Mouse (Mus musculus): ENCODE results near the gene Afmid.
"Not testable (repeated sequence)": the region's sequence is repeated elsewhere in the genome, so short reads cannot be mapped to it uniquely, and the experiment has no call there.

The Afmid gene

DNA sequence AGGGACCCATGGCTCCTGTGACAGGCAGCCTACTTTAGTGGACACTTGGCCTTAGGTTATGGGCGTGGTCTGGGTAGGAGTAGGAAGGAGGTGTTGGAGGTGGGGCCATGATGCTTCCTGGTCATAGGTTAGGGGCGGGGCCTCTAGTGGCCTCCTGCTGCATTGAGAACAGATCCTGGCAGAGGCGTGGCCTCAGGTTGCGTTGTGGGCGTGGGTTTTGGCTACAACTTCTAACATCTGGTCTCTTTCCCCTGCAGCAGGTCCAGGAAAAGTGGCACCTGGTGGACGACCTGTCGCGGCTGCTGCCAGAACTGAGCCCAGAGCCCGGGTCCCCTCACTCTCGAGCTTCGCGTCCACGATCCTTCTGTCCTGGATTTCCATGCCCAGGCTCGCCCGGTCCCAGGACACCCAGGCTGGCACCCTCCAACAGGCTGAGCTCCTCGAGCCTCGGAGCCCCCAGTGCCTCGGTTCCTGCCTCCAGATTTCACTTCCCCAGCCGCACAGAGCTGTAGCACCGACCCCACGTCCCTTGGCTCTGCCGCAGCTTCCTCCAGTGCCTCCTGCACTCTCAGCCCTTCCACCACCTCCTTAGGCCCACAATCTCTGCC is 33.3 kb upstream of the Afmid start:
- CTCF ChIA-PET: interaction anchor here (0.9 kb wide), 1 partner anchor 19 kb away, joined by 3 read pairs; no protein-coding TSS in a partner anchor

DNA sequence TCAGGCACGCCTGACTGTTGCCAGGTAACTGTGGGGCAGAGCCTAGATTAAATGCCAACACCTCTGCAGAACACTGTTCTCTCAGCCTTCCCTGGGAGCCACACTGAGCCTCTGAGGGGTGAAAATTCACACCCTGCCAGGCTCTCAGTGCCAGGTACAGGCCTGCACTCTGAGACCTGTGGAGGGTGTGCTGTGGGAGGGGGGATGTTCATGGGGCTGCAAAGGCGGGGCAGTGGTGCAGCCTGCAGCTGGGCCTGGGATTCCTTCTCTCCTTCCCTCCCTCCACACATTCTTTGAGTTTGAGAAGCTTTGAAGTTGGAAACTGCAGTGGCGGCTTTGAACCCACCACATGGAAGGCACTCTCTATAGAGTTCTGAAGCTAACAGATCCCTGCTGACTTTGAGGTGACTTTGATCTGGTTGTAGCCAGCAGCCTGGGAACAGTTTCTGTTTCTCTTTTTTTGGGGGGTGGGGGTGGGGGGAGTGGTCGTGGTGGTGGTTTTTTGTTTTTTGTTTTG is 31.6 kb upstream of the Afmid start:
- CTCF ChIA-PET: interaction anchor here (0.5 to 0.7 kb wide), 2 partner anchors 38 to 1088 kb away, joined by 4 read pairs; no protein-coding TSS in a partner anchor

DNA sequence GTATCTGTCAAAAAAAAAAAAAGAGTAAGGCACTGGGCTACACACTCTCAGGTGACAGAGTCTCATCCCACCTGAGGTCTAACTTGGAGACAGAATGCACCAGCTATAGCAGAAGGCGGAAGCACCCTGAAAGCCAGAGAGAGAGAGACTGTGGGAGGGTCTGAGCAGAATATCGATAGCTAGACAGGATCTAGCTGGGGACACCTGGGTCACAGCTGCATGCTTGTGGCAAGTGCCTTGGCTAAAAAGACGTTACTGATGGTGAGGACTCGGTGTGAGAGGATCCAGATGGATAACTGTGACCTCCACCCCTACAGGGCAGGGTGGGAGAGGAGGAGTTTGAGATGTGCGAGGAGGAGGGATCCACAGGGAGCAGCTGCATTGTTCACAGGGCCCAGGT is 28.8 kb upstream of the Afmid start:
- CTCF ChIA-PET: interaction anchor here (0.7 kb wide), 1 partner anchor 501 kb away, joined by 3 read pairs; no protein-coding TSS in a partner anchor

DNA sequence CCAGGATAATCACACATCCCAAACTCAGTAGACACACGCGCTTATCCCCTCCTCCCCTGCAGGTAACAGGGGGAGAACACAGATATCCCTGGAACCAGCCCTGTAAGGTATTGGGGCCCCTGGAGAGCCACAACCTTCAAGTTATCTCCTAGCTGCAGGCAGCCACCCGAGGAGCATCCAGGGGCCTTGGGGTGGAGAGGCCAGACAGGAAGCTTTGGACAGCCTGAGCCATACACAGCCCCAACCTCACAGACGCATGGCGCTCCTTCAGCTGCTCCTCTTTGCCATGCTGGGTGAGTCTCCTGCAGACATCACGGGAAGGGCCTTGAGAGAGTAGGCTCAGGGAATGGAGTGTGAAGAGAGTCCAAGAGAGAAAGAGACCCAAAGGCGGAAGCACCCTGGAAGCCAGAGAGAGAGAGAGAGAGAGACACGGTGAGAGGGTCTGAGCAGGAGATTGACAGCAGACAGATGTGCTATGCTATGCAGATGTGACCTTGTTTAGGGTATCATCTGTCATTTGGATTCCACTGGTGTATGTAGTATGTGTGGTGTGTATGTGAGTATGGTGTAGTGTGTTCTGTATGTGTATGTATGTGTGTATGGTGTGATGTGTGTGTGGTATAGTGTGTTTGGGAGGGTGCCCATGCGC is 28.1 kb upstream of the Afmid start, which contains the start of gene 6030468B19Rik:
Gene 6030468B19Rik, plus strand, starts transcription at position 150 of the 649 bp plus-strand sequence.
- CTCF ChIA-PET: no interaction called here

DNA sequence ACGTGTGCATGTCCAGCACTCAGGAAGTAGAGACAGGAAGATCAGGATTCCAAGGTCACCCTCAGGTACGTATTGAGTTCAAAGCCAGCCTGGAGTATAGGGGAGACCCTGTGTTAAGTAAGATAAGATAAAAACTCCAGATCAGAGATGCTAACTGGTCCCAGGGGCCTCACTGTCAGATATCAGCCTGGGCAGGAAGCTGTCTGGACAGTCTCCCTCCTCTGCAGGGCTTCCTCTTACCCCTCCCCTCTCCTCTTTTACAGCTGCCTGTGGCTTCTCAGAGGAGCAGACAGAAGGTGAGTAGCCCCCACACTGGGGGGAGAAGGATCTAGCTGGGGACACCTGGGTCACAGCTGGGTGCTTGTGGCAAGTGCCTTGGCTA is 27.6 kb upstream of the Afmid start:
- CTCF ChIA-PET: no interaction called here

DNA sequence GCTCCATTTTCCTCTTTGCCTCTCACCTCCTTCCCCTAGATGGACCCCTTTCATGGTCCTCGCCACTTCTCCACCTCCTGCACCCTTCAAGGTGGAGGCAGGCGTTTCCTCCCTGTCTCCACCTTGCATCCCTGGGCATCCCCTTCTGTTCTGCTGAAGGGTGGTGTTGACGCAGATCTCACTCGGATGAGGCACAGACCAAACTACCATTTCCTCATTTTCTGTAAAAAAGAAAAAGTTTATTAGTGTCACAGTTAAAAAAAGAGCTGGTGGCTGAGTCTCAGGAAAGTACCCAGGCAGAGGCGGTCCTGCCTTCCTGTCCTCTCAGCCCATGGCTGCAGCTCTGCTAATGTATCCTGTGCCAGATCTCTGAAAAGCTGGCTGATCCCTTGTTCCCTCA is 26.6 kb upstream of the Afmid start:
- CTCF ChIA-PET: interaction anchor here (0.6 kb wide), 1 partner anchor 81 kb away, joined by 3 read pairs; no protein-coding TSS in a partner anchor

DNA sequence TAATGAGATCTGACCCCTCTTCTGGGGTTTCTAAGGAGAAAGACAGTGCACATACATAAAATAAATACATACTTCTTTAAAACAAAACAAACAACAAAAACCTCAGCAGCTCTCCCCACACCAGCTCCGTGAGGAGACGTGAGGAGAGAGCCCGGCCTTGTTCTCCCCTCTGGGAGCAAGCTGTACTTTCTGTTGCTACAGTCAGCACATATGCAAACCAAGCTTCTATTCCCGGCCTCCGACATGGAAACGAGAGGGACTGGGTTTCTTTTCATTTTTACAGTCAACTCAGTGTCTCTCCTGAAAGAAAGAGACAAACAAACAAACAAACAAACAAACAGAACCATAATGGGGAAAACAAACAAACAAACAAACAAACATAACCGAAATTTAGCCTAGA is 25.7 kb upstream of the Afmid start:
- CTCF ChIA-PET: no interaction called here

DNA sequence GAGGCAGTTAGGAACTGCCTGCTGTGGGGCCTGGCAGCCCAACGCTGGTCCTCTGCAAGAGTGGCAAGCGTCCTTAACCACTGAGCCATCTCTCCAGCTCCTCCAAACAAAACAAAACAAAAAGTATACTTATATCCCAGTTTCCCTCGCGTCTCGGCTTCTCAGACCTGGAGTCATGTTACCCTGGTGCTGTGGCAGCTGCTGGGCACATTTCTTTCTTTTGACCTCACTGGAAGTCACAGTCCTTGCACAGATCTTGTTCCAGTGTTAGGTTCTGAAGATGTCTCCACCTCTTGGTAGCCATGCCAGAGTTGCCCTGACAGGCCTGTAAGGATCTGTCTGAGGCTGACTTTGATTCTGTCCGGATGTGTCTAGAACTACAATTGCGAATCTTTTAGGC is 24.1 kb upstream of the Afmid start:
- CTCF ChIA-PET: interaction anchor here (1.0 to 1.4 kb wide), 2 partner anchors 9 to 25 kb away, joined by 4 to 17 read pairs; no protein-coding TSS in a partner anchor

DNA sequence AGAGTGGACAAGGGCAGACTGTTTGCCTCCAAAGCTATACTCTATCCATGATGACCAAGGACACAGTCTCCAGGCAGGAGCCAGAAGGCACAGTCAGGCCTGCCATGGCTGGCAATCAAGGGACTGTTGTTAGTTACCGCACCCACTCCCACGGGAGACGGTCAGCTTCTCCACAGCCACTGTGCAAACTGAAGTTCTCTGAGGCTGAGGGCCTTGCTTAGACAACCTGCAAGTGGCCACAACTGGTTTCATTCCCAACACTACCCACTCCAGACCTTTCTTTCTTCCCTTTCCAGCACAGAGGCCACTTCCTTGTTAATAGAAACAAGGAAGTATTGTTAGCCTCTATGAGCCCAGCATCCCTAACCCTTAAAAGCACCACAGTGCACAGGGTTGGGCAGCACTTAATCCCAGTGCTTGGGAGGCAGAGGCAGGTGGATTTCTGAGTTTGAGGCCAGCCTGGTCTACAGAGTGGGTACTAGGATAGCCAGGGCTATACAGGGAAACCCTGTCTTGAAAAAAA is 22.5 kb upstream of the Afmid start:
- CTCF ChIA-PET: interaction anchor here (1.1 kb wide), 1 partner anchor 29 kb away, joined by 3 read pairs; no protein-coding TSS in a partner anchor

DNA sequence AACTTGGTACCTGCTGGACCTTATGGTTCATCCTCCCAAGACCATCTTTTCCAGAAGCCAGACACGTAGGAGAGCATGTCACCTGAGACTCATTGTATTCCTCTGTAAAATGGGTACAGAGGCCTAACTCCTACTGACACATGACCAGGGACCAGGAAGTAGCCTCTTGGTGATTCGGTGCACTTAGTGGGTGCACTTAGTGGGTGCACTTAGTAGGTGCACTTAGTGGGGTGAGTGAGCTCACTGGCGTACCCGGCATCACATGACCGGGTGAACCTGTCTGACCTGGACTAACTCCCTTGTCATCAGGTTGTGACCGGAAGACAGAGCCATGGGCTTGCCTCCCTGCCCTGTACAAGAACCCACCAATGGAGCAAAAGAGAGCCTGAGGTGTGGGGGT is 18.9 kb upstream of the Afmid start:
- CTCF ChIA-PET: no interaction called here

DNA sequence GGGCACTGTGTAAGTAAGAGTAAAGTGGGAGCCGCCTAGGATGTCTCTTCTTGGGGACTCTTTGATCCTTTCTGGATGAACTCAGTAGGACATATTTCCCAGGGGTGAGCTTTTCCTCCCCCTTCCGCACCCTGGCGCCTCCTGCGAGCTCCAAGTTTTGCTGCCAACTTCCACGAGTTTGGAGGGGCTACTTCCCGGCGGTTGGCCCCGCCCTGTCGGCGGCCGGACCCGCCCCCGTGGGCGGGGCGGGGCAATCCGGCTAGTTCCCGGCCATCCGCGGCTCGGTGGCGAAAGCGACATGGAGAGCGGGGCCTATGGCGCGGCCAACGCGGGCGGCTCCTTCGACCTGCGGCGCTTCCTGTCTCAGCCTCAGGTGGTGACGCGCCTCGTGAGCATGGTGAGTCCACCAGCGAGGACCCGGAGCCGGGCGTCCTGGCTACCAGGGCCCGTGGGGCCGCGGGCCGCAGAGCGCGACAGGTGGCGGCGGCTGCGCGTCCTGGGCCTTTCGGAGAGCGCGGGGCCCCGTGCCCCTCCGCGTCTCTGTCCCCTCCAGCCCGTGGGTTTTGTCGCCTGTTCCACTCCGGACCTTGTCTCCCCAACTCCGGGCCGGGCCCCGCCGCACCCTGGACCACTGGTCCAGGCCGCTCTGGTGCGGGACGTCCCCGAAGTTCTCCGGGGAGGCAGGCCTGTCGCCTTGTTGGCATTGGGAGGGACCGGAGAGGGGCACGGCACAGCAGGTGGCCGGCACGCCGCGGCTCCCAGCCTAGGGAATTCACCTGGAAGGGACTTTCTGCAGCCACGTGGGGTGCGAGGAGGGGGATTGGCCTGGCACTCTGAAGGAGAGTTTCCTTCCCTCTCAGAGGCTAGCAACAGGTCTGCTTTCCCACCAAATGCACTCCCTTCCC is 16.1 kb upstream of the Afmid start, which contains the start of the genes Gm20708 and Syngr2:
Gene Gm20708, plus strand, starts transcription at position 262 of the 905 bp plus-strand sequence.
Gene Syngr2, plus strand, starts transcription at position 262 of the 905 bp plus-strand sequence.
- CTCF ChIA-PET: interaction anchor here (1.1 to 1.6 kb wide), 3 partner anchors 8 to 38 kb away, joined by 3 to 5 read pairs (median 4); no protein-coding TSS in a partner anchor

DNA sequence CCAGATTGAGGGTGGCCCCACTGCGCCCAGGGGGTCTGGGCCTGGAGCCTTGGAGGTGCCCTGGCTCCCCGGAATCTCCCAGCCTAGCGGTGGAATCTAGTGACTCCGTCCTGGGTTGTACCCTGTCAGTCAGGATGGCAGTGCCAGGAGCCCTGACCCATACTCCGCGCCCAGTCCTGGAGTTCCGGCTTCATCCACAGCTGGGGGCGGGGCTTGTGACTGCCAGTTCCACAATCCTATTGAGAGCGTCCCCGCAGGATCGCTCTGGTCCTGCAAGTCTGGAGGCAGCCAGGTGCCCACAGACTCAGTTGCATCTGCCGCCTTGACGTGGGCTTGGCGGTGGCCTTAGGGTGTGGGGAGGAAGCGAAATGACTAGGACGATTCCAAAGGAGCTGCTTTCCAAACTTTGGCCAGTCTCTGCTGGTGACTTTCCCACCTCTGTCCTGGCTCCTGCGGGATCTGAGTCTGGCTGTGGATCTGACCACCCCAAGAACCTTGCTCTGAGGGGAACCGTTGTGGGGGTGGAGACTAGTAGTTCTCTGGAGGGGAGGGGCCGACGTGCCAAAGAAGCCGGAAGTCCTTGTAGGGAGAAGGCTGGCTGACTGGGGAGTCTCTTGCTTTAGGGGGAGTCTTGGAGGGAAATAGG is 15.2 kb upstream of the Afmid start:
- CTCF ChIA-PET: interaction anchor here (0.6 to 1.6 kb wide), 3 partner anchors 9 to 18 kb away, joined by 3 to 4 read pairs (median 3); no protein-coding TSS in a partner anchor

DNA sequence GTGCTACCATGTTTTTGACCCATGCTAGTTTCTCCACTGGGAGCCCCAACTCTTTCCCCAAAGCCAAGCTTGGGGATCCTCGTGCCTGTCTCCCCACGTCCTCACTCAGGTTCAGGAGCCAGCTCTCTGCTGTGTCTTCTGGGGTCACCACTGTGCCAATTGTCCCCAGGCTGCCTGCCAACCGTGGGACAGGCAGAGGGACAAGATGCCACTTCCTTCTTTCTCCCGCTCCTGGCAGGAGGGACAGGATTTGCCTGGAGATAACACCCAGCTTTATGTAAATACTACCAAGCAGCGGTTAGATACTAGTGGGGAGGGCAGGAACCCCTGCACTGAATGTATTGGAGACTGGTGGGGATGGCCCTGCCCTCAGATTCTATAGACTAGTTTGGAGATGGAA is 11.9 kb upstream of the Afmid start:
- CTCF ChIA-PET: no interaction called here

DNA sequence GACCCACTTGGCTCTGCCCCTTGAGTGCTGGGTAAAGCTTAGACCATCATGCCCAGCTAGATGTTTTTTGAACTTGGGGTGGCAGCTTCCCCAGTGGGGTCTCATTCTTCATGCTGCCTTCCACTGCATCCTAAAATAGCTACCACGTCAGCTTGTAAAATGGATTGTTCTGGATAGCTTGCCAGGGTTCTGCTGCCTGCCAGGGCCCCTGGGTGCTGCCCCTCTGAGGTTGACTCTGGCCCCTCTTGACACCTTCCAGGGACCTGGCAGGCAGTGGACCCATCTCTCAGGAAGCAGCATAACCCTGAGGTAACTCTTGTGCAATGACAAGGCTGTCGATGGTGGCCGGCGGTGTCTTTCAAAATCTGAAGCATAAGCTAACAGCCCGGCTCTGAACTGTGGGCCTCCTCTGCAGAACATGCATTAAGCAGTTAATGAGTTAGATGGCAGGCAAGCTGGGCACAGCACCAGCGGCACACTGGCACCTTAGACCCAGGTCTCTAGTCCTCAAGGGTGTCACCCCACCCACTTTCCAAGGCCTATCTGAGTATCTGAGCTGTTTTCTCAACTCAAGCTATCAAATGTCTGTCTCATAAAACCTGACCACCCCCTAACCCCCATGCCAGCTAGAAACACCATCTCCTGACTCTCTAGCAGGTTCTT is 10.9 kb upstream of the Afmid start:
- CTCF ChIA-PET: interaction anchor here (0.5 to 1.2 kb wide), 2 partner anchors 26 to 401 kb away, joined by 4 to 6 read pairs; no protein-coding TSS in a partner anchor

DNA sequence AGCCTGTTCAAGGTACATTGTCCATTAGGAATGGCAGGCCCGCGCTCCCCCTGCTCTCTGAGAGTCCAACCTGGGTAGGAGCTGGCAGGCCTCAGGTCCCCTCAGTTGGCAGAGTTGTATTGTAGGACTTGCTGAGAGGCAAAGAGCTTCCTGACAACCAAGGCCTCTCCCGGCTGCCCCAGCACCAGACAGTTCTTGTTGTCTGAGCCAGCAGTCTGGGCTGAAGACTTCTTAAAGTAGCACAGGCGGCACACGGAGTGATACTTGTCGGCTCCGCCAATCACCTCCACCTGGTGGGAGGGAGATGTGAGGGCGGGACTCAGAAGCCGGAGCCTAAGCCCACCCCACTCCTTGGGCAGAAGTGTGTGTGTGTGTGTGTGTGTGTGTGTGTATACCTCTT is 9.9 kb upstream of the Afmid start:
- CTCF ChIA-PET: not testable (repeated sequence)

DNA sequence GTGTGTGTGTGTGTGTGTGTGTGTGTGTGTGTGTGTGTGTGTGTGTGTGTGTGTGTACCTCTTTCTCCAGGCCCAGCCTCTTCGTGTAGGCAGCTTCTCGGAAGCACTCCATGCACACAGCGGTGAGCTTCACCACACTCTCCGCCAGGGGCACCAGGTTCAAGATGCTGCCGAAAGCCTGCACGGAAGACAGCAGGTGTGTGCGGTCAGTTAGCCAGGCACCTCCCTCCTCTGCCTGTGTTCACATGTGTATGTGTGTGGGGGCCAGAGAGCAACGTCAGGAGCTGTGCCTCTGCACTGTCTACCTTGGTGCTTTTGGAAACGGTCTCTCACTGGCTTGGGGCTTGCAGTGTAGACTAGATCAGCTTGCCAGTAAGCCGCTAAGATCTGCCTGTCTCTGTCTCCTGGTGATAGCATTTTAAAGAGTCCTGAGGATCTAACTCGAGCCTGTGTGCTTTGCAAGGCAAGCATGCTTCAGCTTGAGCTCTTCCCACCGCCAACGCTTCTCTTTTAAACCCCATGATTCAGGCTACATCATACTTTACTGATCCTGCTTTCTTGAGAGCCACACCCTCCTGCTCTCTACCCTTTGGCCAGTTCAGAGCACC is 9.2 kb upstream of the Afmid start:
- CTCF ChIA-PET: interaction anchor here (0.6 kb wide), 1 partner anchor 533 kb away, joined by 3 read pairs; no protein-coding TSS in a partner anchor

DNA sequence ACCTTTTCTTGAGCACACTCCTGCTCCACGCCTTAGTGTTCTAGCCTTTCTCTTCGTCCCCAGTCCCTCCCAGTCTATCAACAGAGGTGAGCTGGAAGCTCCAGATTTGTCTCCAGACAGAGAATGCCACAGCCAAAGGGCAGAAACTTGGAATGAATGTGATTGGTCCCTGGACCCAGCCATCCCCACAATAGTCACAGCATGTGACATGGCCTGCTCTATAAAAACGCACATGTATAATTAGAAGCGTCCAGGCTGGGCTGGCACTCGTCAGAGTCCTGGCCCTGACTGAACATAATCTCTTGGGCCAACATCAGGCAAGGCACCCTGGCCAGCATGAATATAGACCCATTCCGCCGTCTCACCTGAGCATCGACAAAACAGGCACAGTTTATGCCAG is 6.6 kb upstream of the Afmid start:
- CTCF ChIA-PET: interaction anchor here (0.9 kb wide), 1 partner anchor 117 kb away, joined by 10 read pairs; no protein-coding TSS in a partner anchor

DNA sequence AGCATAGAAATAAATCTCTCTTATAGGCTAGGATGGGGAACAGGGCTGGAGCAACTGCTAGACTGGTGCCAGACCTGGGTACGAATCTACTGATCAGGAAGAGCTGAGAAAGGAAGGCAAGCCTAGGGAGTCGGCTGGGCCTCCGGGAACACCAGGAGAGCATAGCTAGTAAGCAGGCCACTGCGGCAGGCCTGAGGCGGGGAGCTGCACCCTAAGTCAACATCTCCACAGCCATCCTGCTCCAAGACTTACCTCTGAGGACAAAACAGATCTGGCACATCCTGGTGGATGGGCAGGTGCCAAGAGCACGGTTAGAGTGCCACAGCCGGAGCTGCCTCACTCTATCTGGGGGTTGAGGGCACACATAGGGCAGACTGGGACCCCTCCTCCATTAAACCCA is 5.6 kb upstream of the Afmid start:
- CTCF ChIA-PET: interaction anchor here (0.5 kb wide), 1 partner anchor 55 kb away, joined by 4 read pairs; no protein-coding TSS in a partner anchor

DNA sequence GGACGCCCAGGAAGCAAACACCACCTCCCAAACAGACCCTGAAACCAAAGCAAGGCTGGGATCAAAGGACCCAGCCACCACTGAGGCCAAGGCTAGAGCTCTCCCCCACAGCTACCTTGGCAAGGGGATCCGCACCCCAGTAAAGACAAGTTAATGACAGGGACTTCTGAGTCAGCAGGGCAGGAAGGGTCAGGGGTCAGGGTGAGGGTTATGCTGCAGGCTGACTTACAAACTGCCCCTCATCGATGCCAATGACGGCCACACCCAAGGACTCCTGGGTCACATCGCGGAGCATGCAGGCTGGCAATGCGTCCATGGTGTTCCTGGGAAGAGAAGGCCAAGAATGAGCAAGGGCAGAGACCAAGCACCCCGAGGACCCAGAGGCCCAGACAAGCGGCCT is 3.9 kb upstream of the Afmid start:
- CTCF ChIA-PET: no interaction called here

Data from spleen, embryonic (tissue).